Mouse (Mus musculus) left cerebral cortex, adult 8-10 months (tissue): ENCODE data around the gene Abat. TPM values are rescaled to one million over a fixed set of nuclear protein-coding genes. Genes with fewer than 3 reads are reported as not detected.
"Not testable (repeated sequence)": the region's sequence is repeated elsewhere in the genome, so short reads cannot be mapped to it uniquely, and the experiment has no call there.

Experiments used
- DNase-seq, 2 experiments: peaks; one replicate each; pipeline ENCODE4 v3.0.0; 2022; ENCODE audit warnings: low spot score in 2 of 2
- total RNA-seq, 4 experiments: library from RNA; stranded (reverse); gene quantifications; 2 replicates each; pipeline ENCODE4 v1.2.4; 2022

Abat gene
- total RNA-seq, 4 experiments from 2014 or later = 178 to 210 (median 190) TPM

DNA sequence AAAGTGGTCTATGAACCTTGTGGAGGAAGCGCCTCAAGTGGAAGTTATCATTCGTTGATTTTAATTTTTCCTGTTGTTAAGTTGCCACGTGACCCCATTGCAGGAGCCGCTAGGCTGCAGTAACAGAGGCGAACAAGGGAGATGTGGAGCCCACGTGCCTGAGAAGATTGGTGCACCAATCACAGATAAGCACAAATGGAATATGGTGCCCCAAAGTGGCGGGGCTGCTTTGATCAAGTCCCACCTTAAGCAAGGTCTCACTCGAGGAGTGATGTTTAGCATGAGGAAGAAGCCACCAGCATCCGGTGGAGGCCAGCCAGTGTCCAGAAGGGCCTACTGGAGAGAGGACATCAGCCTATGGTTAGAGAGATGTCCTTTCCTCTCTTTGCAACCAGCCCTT lies 19.2 kb downstream of the Abat start:
- DNase-seq = no peak

DNA sequence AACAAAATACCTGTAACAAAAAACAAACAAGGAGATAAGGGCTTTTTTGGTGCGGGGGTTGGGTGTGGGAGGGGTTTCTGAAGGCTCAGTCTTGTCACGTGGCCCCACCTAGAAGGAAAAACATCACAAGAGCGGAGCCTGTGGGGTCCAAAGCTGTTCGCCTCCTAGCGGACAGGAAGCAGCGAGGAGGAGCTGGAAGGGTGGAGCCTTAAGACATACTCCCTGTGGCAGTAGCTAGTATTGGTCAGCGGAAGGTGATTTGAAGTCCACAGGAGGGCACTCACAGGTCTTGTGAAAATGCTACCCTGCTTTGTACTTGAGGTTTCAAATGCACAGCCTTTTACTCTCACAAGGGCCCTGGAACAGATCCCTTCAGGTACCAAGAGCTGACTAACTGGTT lies 19.7 kb downstream of the Abat start:
- no peak for DNase-seq

DNA sequence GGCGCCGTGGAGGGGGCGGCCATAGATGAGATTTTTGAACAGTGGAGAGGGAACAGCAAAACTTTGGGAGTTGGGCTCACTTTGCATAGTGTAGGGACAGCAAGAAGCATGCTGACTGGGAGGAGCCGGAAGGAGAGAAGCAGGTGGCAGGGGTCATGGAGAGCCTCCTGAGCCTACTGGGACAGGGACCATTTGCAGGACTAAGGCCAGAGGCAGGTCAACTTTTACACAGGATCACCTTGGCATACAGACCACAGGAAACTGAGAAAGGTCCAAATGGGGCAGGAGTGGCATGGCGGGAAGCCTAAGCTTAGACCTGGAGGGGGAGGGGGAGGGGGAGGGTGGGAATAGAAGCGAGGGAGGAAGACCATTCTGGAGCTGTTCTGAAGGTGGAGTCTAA lies 20.2 kb downstream of the Abat start:
- no peak for DNase-seq

DNA sequence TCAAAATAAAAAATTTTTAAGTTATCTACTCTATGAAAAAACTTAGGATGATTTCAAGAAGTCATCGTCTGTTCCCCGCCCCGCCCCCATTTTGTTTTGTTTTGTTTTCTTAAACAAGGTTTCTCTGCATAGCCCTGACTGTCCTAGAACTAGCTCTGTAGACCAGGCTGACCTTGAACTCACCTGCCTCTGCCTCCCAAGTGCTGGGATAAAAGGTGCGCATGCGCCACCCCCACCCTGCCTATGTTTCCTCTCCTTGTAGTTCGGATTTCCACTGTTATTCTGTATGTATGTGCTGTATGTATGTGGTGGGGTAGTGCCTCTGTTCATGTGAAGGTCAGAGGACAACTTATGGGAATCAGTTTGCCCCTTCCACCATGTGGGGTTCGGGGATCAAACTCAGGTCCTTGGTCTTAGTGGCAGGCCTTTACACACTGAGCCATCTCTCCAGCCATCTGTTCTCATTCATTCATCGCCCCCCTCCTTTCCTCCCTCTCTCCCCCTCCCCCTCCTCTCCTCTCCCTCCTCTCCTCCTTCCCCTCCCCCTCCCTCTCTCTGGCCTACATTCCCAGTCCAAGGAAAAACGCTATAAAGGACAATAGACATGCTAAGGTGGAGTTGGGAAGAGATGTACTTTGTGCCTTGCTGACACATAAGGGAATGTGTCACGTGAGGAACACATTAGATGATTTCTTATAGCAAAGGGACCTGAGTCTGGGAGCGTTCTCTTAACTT lies 21.4 kb downstream of the Abat start:
- DNase-seq = no peak

DNA sequence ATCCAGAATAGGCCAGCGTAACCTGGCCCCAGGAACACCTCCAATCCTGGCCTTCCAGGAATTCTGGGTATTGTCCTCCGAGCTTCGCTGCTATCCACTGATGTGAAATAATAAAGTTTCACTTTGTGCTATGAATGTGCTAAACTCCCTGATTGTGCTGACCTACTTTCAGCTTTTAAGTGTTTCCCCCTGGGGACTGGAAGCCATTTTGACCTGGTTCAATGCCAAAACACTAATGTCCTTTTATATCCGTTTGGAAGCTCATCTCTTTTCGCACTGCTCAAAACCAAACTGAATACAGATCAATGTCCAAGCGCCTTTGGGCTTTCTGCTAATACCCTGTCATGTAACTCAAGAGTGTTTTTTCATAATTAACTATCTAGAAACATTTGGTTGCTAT lies 22.2 kb downstream of the Abat start:
- no peak for DNase-seq

DNA sequence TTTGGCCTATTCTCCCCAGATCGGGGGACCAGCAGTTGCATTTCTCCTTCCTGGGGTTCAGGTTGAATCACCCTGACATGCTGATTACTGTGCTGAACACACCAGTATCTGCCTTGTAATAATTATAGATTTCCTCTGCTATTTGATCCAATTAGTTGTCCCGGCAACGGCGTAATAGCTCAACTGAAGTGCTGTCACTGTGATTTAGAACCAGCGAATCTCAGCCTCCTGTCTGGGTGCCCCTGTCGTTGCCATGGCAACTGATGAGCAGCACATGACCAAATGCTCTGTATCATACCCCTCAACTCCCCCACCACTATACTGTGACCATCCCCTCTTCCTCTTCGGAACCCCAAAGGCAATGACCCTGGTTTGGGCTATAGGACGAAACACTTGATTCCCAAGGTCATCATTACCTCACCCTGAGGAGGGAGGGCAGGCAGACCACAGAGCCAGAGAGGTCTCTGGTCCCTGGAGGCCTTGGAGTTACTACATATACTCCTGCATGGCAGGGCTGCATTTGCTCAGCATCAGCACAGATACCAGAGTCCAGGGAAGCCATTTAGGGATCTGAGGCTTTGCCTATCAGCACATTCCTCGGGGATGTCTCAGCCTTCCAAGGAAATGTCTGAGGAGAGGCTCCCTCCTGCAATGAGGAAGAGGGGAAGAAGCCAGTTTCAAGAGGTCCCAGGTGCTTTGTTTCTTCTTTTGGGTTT lies 26.1 kb downstream of the Abat start:
- peak in 1 of 2 experiments; percentile 58 for DNase-seq

DNA sequence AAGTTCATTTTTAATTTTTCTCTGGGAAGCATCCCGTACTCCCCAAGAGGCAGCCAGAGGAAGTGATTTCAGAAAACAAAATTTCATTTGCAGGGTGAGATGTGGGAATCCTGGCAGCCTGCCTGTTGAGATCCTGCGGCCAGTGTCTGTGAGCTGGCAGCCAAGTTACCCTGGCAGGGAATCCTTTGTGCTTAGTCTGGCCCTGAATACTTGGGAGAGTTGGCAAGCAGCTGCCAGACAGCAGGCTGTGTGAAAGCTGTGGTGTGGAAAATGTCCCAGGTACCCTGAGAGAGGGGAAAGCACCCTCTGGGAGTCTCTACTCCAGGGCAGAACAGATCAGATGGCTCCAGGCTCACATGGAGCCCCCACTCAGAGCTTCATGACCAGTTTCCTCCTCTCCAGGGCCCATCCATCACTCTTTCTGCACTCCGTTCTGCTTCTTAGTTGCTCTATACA lies 27.7 kb downstream of the Abat start:
- DNase-seq = peak in 1 of 2 experiments; percentile 84

DNA sequence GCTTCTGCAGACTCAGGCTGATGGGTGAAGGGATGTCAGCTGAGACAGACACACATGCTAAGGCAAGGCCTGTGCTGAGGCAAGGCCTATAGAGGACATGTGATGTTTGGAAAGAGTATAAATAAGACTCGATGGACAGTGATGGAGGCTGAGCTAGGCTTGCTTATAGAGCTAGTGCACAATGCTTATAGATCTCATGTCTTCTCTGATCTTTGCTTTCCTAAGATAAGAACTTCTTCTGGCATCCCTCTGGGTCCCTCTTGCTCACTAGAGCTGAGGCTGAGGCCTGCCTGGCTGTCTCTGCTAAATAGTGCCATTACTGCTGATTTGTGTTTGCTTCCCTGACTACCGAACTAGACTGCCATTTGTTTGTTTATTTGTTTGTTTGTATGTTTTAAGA lies 34.6 kb downstream of the Abat start:
- no peak for DNase-seq

DNA sequence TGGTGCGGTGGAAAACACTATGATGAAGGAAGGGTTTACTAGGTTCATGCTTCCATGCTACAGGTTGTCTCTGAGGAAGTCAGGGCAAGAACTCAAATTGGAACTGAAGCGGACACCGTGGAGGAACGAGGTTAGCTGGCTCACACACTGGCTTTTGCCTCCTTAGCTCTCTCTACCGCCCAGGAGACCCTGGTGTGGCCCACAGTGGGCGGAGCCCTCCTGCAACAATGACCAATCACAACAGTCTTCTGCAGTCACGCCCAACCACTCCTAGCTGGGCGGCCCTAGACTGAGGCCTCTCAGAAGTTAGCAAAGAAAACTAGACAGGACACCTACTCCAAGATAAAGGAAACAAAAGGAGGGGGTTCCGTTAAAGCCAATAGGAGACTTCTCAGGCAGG lies 36.3 kb downstream of the Abat start:
- no peak for DNase-seq

DNA sequence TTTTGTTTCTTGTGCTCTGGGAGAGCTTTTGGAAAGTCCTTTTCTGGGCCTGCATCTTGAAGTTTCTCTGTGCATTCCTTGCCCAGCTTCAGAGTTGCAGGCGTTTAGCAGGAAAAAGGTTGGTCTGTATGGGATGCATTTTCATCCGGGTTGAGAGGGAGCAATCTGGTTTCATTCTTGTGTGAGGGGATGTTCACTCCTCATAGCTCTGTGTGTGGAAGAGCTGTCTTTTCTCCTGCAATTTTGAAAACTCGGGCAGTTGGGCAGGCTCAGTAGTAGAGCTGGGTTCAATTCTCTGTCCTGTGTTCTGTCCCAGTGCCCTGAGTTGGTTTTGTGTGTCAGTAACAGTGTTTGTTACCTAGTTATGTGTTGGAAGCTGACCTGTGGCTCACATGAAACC lies 41.1 kb downstream of the Abat start:
- no peak for DNase-seq

DNA sequence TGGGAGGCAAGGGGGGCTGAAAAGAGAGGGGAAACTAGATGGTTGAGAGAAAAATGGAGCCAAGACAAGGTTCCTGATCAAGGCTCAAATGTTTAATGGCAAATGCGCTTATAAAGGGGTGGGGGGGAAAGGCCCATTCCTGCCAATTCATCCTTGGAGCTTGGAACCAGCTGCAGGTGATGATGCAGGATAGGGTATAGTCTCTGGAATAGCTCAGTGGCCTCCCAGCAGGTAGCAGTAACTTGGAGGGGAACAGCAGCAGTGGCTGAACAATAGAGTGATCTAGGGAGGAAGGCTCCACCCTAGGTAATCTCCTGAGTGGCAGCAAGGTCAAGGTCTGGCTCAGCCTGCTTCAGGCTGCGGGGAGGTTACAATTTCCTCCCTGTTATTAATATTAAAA lies 41.5 kb downstream of the Abat start:
- DNase-seq = not testable (repeated sequence)

DNA sequence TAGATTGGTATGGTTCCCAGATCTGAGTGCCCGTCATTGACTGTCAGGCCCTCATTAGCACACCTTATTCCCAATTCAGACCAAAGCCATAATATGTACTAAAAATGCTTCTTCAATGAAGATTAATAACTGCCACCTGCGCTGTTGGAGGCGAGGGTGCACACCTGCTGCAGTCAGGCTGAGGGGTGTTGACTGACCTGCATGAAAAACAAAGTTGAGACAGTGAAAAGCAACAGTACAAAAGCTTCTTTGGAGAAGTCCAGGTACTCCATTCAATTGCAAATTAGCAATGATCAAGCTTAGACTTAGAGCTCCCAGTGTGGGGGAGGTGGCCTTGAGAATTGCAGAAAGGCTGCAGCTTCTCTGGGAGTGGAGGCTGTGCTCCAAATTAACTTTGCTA lies 42.1 kb downstream of the Abat start:
- DNase-seq = not testable (repeated sequence)

DNA sequence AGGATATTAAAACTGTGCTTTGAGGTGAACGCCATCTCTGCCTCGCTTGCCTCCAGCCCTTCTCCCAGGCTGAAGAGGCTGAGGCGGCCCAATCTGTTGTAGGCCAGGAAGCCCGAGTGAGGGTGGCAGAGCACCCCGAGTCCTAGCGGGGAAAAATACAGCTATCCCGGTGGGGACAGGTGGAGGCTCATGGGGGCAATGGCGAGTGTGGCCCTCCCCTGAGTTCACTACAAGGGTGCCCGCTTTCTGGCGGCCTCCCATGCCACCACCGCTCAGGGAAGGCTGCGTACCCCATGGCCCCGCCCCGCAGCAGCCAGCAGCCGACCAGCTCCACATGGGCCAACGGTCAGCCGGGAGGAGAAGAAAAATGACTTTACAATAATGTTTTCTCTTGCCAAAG lies 46.9 kb downstream of the Abat start:
- no peak for DNase-seq

DNA sequence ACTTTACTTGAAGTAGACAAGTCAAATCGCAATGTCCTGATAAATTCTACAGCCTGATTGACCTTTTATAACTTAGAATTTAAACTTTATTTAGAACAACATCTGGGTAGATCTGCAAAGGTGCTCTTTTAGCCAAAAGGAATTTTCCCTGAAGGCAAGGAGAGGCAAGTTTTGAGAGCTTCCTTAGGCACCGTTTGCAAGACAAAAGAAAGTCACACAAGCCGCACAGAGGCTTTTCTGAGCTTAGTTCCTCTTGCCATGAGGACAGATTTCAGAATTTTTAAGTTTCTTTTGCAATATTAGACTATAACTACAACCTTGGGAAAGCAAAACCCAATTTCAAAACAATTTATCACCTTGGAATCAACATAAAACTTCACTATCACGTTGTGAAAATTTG lies 47.9 kb downstream of the Abat start:
- DNase-seq = not testable (repeated sequence)

DNA sequence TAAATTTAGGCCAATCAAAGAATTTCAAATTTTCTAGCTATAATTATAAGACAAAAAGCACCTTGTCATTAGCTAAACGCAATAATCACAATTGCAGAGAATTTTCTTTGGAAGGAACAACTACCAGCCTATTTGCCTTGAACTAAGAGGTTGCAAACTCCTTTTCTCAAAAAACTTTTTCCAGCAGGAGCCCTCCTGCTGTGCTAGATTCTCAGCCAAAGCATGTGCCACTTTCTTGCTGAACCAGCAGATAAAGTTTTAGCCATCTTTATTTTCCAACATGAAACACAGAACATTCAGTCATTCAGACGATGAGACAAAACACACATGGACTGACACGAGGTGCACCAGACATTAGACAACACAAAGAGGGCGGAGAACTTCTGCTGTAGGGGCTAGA lies 48.6 kb downstream of the Abat start:
- DNase-seq = not testable (repeated sequence)

DNA sequence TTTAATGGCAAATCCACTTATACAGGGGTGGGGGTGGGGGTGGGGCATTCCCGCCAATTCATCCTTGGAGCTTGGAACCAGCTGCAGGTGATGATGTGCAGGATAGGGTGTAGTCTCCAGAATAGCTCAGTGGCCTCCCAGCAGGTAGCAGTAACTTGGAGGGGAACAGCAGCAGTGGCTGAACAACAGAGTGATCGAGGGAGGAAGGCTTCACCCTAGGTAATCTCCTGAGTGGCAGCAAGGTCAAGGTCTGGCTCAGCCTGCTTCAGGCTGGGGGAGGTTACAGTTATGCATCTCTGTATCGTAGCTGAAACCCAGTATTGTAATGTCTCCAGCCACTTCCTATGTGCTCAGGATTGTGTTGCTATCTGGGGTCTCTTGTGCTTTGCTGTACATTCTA lies 49.6 kb downstream of the Abat start:
- DNase-seq = not testable (repeated sequence)

DNA sequence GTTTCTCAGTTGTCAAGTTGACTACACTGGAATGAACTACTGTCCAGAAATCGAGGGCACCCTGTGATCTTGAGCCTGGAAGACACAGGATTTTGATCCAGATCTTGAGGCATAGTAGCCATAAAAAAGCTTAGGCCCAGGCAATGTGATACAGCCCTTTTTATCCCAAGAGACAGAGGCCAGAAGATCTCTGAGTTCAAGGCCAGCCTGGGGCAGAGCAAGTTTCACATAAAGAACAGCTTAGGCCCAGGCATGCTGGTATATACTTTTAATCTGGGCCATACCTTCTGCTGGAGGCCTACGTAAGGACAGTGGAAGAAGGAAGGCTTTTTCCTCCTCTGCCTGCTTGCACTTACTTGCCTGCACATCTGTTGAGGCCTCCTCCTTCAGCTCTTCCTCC lies 51.6 kb downstream of the Abat start:
- no peak for DNase-seq

DNA sequence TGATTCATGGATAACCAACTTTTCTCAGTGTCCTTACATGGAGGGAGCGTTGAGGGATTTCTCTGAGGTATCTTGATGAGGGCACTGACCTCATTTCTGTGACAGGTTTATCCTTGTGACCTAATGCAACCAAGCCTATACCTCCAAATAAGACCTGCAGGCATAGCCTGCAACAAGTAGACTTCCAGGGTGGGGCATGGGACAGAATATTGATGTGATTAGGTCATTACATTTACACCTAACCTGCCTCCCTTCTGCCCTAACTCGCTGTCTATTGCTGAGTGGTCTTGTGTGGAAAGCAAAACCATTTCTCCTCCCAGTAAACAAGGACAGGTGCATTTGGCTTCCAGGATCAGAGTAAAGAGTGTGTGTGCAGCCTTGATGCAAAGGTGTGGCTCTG lies 52.3 kb downstream of the Abat start:
- no peak for DNase-seq

DNA sequence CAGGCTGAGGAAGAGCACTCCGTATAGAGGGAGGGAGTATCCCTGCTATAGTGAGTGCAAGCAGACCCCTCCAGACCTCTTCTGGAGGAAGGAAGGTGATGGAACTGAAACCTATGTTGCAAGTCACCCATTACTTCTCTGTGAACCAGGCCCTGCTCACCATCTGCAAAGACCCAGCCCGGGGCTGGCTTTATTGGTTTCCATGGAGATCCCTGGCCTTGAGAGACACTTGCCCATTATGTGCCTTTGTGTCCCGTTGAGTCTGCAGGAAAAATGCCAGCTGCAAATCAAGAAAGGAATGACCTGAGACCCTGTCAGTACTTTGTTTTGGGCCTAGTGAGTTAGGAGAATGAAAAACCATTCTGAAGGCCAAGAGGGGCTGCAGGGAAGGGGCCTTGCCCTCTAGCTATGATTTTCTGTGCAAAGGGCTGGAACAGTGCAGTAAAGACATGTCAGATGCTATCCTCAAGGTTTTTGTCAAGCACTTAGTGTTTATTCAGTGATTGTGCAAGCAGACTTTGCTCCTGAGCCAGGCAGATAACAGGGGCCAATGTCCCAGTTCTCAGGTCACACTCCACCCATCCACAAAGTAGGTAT lies 53.0 kb downstream of the Abat start:
- no peak for DNase-seq

DNA sequence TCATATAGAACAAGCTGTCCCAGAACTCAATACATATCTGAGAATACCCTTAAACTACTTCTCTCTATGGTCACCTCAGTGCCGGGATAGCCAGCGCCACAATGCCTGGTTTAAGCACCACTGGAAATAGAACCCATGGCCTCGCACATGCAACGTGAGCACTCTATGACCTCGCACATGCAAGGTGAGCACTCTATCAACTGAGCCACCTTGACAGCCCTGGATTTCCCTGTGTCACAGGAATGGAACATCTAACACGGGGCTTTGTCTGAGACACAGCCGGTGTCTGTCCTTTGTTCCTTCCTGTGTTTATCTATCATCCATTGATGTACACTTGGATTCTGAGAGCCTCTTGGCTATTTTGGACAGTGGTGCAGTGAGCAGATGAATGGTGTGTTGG lies 55.7 kb downstream of the Abat start:
- no peak for DNase-seq

DNA sequence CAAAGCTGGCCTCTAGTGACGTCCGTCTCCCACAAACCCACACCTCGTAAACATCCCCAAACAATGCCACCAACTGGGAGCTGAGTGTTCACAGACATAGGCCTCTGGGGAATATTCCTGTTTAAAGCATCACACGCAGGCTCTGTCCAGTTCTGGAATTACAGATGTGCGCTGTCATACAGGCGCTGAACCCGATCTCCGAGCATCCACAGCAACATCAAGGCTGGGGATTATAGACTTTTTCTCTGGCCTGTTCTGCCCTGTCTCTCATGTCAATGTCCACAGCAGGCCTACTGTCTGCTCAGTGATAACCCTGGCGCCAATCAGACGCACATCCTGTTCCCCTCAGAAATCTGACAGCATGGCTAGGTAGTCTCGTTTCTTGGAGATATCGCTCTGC lies 57.1 kb downstream of the Abat start:
- no peak for DNase-seq

DNA sequence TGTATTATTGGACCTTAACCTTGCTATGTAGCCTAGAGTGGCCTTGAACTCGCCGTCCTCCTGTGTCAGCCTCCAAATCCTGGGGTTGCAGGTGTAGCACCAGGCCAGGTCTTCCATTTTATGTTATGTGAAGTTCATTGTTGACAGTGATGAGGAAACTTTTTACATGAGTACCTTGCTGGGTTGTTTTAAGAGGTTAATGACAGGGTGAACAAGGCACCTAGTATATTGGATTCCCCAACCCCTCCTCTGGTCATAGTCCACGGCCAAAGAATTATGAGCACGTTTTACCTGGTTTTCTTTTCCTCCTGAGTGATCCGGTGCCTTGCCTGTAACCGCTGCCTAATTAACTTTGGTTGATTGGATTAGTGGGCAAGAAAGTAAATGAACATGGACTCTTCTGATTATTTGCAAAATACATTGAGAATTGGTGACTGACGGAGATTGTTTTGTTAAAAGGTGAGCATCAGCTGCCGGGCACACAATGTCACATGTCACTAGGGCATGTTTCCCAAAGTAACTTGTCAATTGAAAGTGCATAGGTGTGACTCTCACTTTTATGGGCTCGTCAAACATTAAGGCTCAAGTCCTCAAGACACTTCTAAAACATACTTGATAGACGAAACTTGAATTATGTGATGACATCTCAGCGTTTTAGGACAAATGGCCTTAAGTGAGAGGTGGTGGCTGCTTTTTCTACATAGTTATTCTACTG lies 57.8 kb downstream of the Abat start:
- no peak for DNase-seq
